Mouse (Mus musculus) G1E (cell line): ENCODE measurements around the gene Eif2a.

Experiments
- CTCF ChIP-seq: IDR thresholded peaks from 2 replicates; pipeline ENCODE4 v1.5.1; 2012; ENCODE audit warnings: low read depth, low read length, inconsistent platforms, mixed read lengths
- GATA1 ChIP-seq: IDR thresholded peaks from 2 replicates; pipeline ENCODE4 v1.6.1; 2012; ENCODE audit warnings: borderline replicate concordance, low read length, inconsistent platforms, mixed read lengths
- TAL1 ChIP-seq: conservative IDR thresholded peaks from 2 replicates; pipeline ENCODE4 v1.6.1; 2012; ENCODE audit warnings: low read depth, low read length, inconsistent platforms, mixed read lengths

- no peak for TF ChIP-seq CTCF
- no peak for TF ChIP-seq TAL1
- TF ChIP-seq GATA1 = no peak
Measured at GRCm38 (mm10) chr3:58559887-58560286, 34.3 kb downstream of the Eif2a start.
